Mouse (Mus musculus) layer of hippocampus, adult 9-10 months (tissue): ENCODE results near the gene Faim2.

Source experiments
- DNase-seq: peaks from one replicate; pipeline ENCODE4 v3.0.0; 2022; ENCODE audit warnings: low spot score

Gene Faim2

GRCm38 (mm10) chr15:99505324-99506095 is 22.5 kb downstream of the Faim2 start:
- no peak for DNase-seq

- DNase-seq: no peak
These were observed 24.7 kb downstream of the Faim2 start for GRCm38 (mm10) chr15:99503256-99503655.

- DNase-seq: no peak
These were observed 25.6 kb downstream of the Faim2 start for GRCm38 (mm10) chr15:99502311-99502831.

- peak; percentile 49 for DNase-seq
These were observed 26.4 kb downstream of the Faim2 start for GRCm38 (mm10) chr15:99501292-99502260.

GRCm38 (mm10) chr15:99500320-99500719 is 27.6 kb downstream of the Faim2 start:
- no peak for DNase-seq

GRCm38 (mm10) chr15:99499726-99500125 is 28.2 kb downstream of the Faim2 start:
- DNase-seq: no peak

- no peak for DNase-seq
These were observed 29.2 kb downstream of the Faim2 start for GRCm38 (mm10) chr15:99498781-99499180.

GRCm38 (mm10) chr15:99498356-99498755 is 29.6 kb downstream of the Faim2 start:
- DNase-seq: no peak

GRCm38 (mm10) chr15:99497527-99498242 is 30.3 kb downstream of the Faim2 start:
- no peak for DNase-seq

- DNase-seq: peak; percentile 53
These were observed 30.9 kb downstream of the Faim2 start for GRCm38 (mm10) chr15:99497061-99497460.

- no peak for DNase-seq
These were observed 43.2 kb downstream of the Faim2 start for GRCm38 (mm10) chr15:99484745-99485144.

- no peak for DNase-seq
These were observed 52.2 kb downstream of the Faim2 start for GRCm38 (mm10) chr15:99475814-99476213.

GRCm38 (mm10) chr15:99474576-99474926 is 53.4 kb downstream of the Faim2 start, which contains the start of gene Bcdin3d:
Gene Bcdin3d, minus strand, starts transcription at chr15:99474730.
- DNase-seq: no peak

- DNase-seq: no peak
These were observed 54.0 kb downstream of the Faim2 start for GRCm38 (mm10) chr15:99473801-99474575.

- no peak for DNase-seq
These were observed 55.0 kb downstream of the Faim2 start for GRCm38 (mm10) chr15:99472972-99473371.

- DNase-seq: no peak
These were observed 56.3 kb downstream of the Faim2 start for GRCm38 (mm10) chr15:99471677-99472063.

- DNase-seq: no peak
These were observed 56.8 kb downstream of the Faim2 start for GRCm38 (mm10) chr15:99470971-99471676.

- DNase-seq: no peak
These were observed 57.7 kb downstream of the Faim2 start for GRCm38 (mm10) chr15:99470224-99470761.

- DNase-seq: no peak
These were observed 58.2 kb downstream of the Faim2 start for GRCm38 (mm10) chr15:99469736-99470135.

- peak; percentile 81 for DNase-seq
These were observed 58.9 kb downstream of the Faim2 start for GRCm38 (mm10) chr15:99469067-99469466.
